In the genomic region with DNA sequence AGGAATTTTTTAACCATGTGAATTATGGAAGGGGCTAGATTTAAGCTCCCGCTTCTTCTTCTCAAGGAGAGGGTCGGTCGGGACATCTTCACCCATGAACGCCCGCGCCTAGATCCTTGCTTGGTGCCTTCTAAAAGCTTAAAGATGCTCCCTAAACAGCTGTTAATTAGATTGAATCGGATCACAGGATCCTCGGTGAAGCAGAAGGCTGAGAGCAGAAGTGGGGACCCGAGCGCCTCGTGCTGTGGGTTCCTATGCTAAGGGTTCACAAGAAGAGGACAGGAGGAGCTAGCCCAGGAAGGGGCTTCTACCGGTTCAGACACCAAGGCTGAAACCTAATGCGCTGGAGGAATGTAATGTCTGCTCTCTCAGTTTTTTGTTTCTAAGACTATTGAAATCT, we compare ENCODE assay signal across 9 mouse cellular contexts. TPM values are rescaled to one million over a fixed set of nuclear protein-coding genes. Genes with fewer than 3 reads are reported as not detected.
A peak's percentile ranks its signal among the peaks of the same experiment; 100 is the strongest.
DNase-seq lines count a peak whose midpoint lies in the region; ATAC-seq lines count a peak whose summit lies in the region.
"Had no signal": no experiment of that assay in that cellular context is flagged by ENCODE, and none has a peak within 500 bp of the region (broad histone marks: within the 10 kb centered on the region; RNA-seq: fewer than 3 reads in every experiment).

No protein-coding gene starts in this region.

- no peak for DNase-seq in kidney, postnatal 4 days
- DNase-seq in embryonic facial prominence, embryonic 11.5 days (ENCODE audit: low spot score): no peak
- no peak for DNase-seq in embryo, embryonic 11 days
- no peak for DNase-seq in Muller cell, postnatal 12 days (ENCODE audit: inconsistent ontology term)
- no peak for DNase-seq in right cerebral cortex, postnatal 10 days (ENCODE audit: low spot score in 2 of 2)

- ATAC-seq in kidney, embryonic 14.5 days (ENCODE audit: low FRiP score, low TSS enrichment): no peak; the same call in 1 of the 2 replicates
- ATAC-seq in embryonic facial prominence, embryonic 11.5 days (replicated peaks; ENCODE audit: insufficient number of reproducible peaks, low FRiP score, low TSS enrichment, low read depth): no peak
- ATAC-seq in hindbrain, embryonic 12.5 days (ENCODE audit: low FRiP score): no peak
- ATAC-seq in midbrain, embryonic 15.5 days (replicated peaks): peak; percentile 9; the same call in 1 of the 2 replicates

- H3K9ac ChIP-seq in kidney, embryonic 14.5 days (ENCODE audit: low read depth, low read length): 0 out of 2 replicates have a peak overlapping the region, but pooled peaks have one; percentile 49
- no peak overlapping the region for H3K9ac ChIP-seq in embryonic facial prominence, embryonic 11.5 days (replicated peaks; ENCODE audit: low read length)
- H3K9ac ChIP-seq in hindbrain, embryonic 12.5 days: peak overlapping the region; percentile 80
- H3K9ac ChIP-seq in midbrain, embryonic 15.5 days: peak overlapping the region; percentile 82
- H3K9ac ChIP-seq: liver, embryonic 15.5 days had no signal

- WGBS in kidney, embryonic 14.5 days: 11% methylated on average over 13 of the region's 13 CpGs
- WGBS in embryonic facial prominence, embryonic 11.5 days: 6% methylated on average over 13 of the region's 13 CpGs
- 7% methylated on average over 13 of the region's 13 CpGs for WGBS in hindbrain, embryonic 12.5 days
- 7% methylated on average over 13 of the region's 13 CpGs for WGBS in midbrain, embryonic 15.5 days

- peaks cover 47% of the 10 kb centered on the region for H3K27me3 ChIP-seq in kidney, embryonic 14.5 days (ENCODE audit: control insufficient read depth, insufficient read depth, low read length)
- H3K27me3 ChIP-seq in embryonic facial prominence, embryonic 11.5 days (ENCODE audit: control insufficient read depth, insufficient read depth, low read length): peaks cover 27% of the 10 kb centered on the region
- H3K27me3 ChIP-seq in hindbrain, embryonic 12.5 days: peaks cover 41% of the 10 kb centered on the region
- H3K27me3 ChIP-seq in midbrain, embryonic 15.5 days (replicated peaks): peaks cover 3% of the 10 kb centered on the region; the same call in 1 of the 2 replicates

- H3K4me3 ChIP-seq in kidney, embryonic 14.5 days (ENCODE audit: low read length): peak overlapping the region; percentile 46; the same call in 1 of the 2 replicates
- H3K4me3 ChIP-seq in embryonic facial prominence, embryonic 11.5 days (ENCODE audit: low read depth, low read length): peak overlapping the region; percentile 64; the same call in 1 of the 2 replicates
- H3K4me3 ChIP-seq in hindbrain, embryonic 12.5 days: peak overlapping the region; percentile 66
- H3K4me3 ChIP-seq in midbrain, embryonic 15.5 days: peak overlapping the region; percentile 77

- H3K9me3 ChIP-seq in kidney, embryonic 14.5 days (ENCODE audit: control insufficient read depth, low read length): no peaks in the 10 kb centered on the region
- H3K9me3 ChIP-seq in embryonic facial prominence, embryonic 11.5 days (replicated peaks; ENCODE audit: control insufficient read depth, low read length): no peaks in the 10 kb centered on the region
- no peaks in the 10 kb centered on the region for H3K9me3 ChIP-seq in hindbrain, embryonic 12.5 days (replicated peaks)
- no peaks in the 10 kb centered on the region for H3K9me3 ChIP-seq in midbrain, embryonic 15.5 days
- H3K9me3 ChIP-seq: liver, embryonic 15.5 days had no signal

- H3K4me2 ChIP-seq in kidney, embryonic 14.5 days (replicated peaks; ENCODE audit: low read depth, low read length): peak overlapping the region; percentile 92
- peak overlapping the region; percentile 99 for H3K4me2 ChIP-seq in embryonic facial prominence, embryonic 11.5 days (ENCODE audit: low read depth, low read length)
- peak overlapping the region; percentile 91 for H3K4me2 ChIP-seq in hindbrain, embryonic 12.5 days (replicated peaks)
- H3K4me2 ChIP-seq in midbrain, embryonic 15.5 days: peak overlapping the region; percentile 94

- no peak overlapping the region for H3K27ac ChIP-seq in kidney, embryonic 14.5 days (ENCODE audit: low read depth, low read length)
- H3K27ac ChIP-seq in embryonic facial prominence, embryonic 11.5 days (replicated peaks; ENCODE audit: low read depth, low read length): no peak overlapping the region
- H3K27ac ChIP-seq in hindbrain, embryonic 12.5 days: no peak overlapping the region; the same call in 1 of the 2 replicates
- peak overlapping the region; percentile 88 for H3K27ac ChIP-seq in midbrain, embryonic 15.5 days
- H3K27ac ChIP-seq: liver, embryonic 15.5 days had no signal

- H3K36me3 ChIP-seq in kidney, embryonic 14.5 days (ENCODE audit: control insufficient read depth, insufficient read depth, low read length): no peaks in the 10 kb centered on the region
- H3K36me3 ChIP-seq in embryonic facial prominence, embryonic 11.5 days (replicated peaks; ENCODE audit: control insufficient read depth, insufficient read depth, low read depth, low read length): no peaks in the 10 kb centered on the region
- no peaks in the 10 kb centered on the region for H3K36me3 ChIP-seq in hindbrain, embryonic 12.5 days
- no peaks in the 10 kb centered on the region for H3K36me3 ChIP-seq in midbrain, embryonic 15.5 days (replicated peaks)
- H3K36me3 ChIP-seq: liver, embryonic 15.5 days had no signal

- peaks cover 5% of the 10 kb centered on the region; the same call in 1 of the 2 replicates for H3K4me1 ChIP-seq in kidney, embryonic 14.5 days (ENCODE audit: control insufficient read depth, insufficient read depth, low read length)
- no peaks in the 10 kb centered on the region; the same call in 1 of the 2 replicates for H3K4me1 ChIP-seq in embryonic facial prominence, embryonic 11.5 days (ENCODE audit: control insufficient read depth, insufficient read depth, low read length)
- peaks cover 31% of the 10 kb centered on the region for H3K4me1 ChIP-seq in hindbrain, embryonic 12.5 days
- H3K4me1 ChIP-seq in midbrain, embryonic 15.5 days: peaks cover 42% of the 10 kb centered on the region
- H3K4me1 ChIP-seq: liver, embryonic 15.5 days had no signal

RNA-seq across cellular contexts. Expression of a gene that starts 0.5 kb away (rescaled TPM):
- polyA plus RNA-seq in kidney, embryonic 14.5 days (2014; fragmentation: Nextera tagmentation; extraction: Ambion mirVana): 0.27 and 0.43 TPM in 2 replicates
- polyA plus RNA-seq in embryonic facial prominence, embryonic 11.5 days (2014; fragmentation: Nextera tagmentation; extraction: Ambion mirVana): 0.99 and 1.0 TPM in 2 replicates
- polyA plus RNA-seq in hindbrain, embryonic 12.5 days (2016; fragmentation: Nextera tagmentation; extraction: Ambion mirVana): 4.2 and 4.4 TPM in 2 replicates
- polyA plus RNA-seq in midbrain, embryonic 15.5 days (2015; fragmentation: Nextera tagmentation; extraction: Ambion mirVana): 6.9 and 8.9 TPM in 2 replicates
